Mouse (Mus musculus) lung, embryonic 14.5 days (tissue): ENCODE data around the gene As3mt. TPM values are rescaled to one million over a fixed set of nuclear protein-coding genes. Genes with fewer than 3 reads are reported as not detected.
"Not testable (repeated sequence)": the region's sequence is repeated elsewhere in the genome, so short reads cannot be mapped to it uniquely, and the experiment has no call there.

Source experiments
- ATAC-seq: fragments of 200-750 bp; cut with Nextera tagmentation; 2 replicates; pipeline ENCODE4 v1.8.0; 2017; ENCODE audit warnings: mild to moderate bottlenecking, moderate TSS enrichment, moderate library complexity; ENCODE audit not compliant: insufficient read depth
- DNase-seq: peaks from one replicate; pipeline ENCODE4 v3.0.0-alpha.2; 2015
- H3K27ac ChIP-seq: fragments of 300-500 bp; sonication (generic); 2 replicates; pipeline ENCODE4 v1.5.1; 2014; ENCODE audit warnings: low read depth, mild to moderate bottlenecking, moderate library complexity
- H3K27me3 ChIP-seq: fragments of 300-500 bp; sonication (generic); 2 replicates; pipeline ENCODE4 v1.6.1; 2014; ENCODE audit warnings: low read length, control low read depth; ENCODE audit not compliant: insufficient read depth
- H3K36me3 ChIP-seq: fragments of 300-500 bp; sonication (generic); 2 replicates; pipeline ENCODE4 v1.6.1; 2014; ENCODE audit warnings: control low read depth; ENCODE audit not compliant: insufficient read depth
- H3K4me1 ChIP-seq: fragments of 300-500 bp; sonication (generic); 2 replicates; pipeline ENCODE4 v1.6.1; 2014; ENCODE audit warnings: antibody characterized with exemption, control low read depth; ENCODE audit not compliant: insufficient read depth
- H3K4me2 ChIP-seq: fragments of 300-500 bp; sonication (generic); 2 replicates; pipeline ENCODE4 v1.6.1; 2014; ENCODE audit warnings: mild to moderate bottlenecking
- H3K4me3 ChIP-seq: fragments of 300-500 bp; sonication (generic); 2 replicates; pipeline ENCODE4 v1.5.1; 2014; ENCODE audit warnings: low read depth, low read length
- H3K9ac ChIP-seq: fragments of 300-500 bp; sonication (generic); 2 replicates; pipeline ENCODE4 v1.6.1; 2014
- H3K9me3 ChIP-seq: fragments of 300-500 bp; sonication (generic); 2 replicates; pipeline ENCODE4 v1.6.1; 2016; ENCODE audit warnings: low read depth, low read length, control low read depth
- CTCF ChIP-seq: IDR thresholded peaks from 2 replicates; pipeline ENCODE4 v1.5.1; 2016; ENCODE audit warnings: antibody characterized with exemption, low read depth
- WGBS: fragments of 180-500 bp; shearing (Covaris S2); extraction: QIAGEN DNeasy Blood & Tissue Kit; methylation state at CpG from one replicate; pipeline ENCODE4 v1.1.7; 2014; 5-methylcytosine and 5-hydroxymethylcytosine counted together
- polyA plus RNA-seq: library from polyadenylated mRNA; unstranded; fragments of >200 nt; fragmentation: Nextera tagmentation; extraction: Ambion mirVana; gene quantifications from 2 replicates; pipeline ENCODE4 v1.2.1, GENCODE M21; 2014

As3mt gene
- polyA plus RNA-seq, 1 experiment from 2014 or later, result 29.2 TPM

GRCm38 (mm10) chr19:46769759-46770158, 62.5 kb downstream of the As3mt start:
- no peak overlapping the region for H3K4me3 ChIP-seq
- peaks cover 2% of the 10 kb centered on the region; the same call in 1 of the 2 replicates for H3K27me3 ChIP-seq
- no peak for TF ChIP-seq CTCF
- no peak overlapping the region for H3K27ac ChIP-seq
- H3K9ac ChIP-seq, result no peak overlapping the region
- WGBS, result 87% methylated on average over 11 of the region's 11 CpGs
- H3K36me3 ChIP-seq, result no peaks in the 10 kb centered on the region
- no peaks in the 10 kb centered on the region for H3K4me1 ChIP-seq
- ATAC-seq (no peak), DNase-seq (no peak)
- H3K9me3 ChIP-seq, result no peaks in the 10 kb centered on the region
- H3K4me2 ChIP-seq, result no peak overlapping the region

DNA sequence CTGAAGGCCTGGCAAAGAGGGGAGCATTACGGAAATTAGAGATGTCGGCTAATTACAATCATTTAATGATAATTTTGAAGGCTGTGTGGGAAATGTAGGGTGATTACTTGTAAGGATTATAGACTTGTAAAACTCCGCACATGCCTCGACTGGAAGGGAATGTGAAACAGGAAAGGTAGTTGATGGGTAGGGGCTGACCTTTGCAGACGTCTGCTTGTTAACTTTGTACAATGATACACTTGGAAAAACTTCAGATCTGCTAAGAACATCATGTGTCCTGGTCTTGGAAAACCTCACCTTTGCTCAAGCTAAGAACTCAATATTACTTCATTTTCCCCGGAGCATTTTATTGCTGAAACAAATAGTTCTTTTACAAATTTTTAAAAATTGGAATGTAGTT, 64.5 kb downstream of the As3mt start:
- TF ChIP-seq CTCF, result no peak
- H3K4me2 ChIP-seq, result no peak overlapping the region
- H3K27me3 ChIP-seq, result no peaks in the 10 kb centered on the region
- ATAC-seq (no peak), DNase-seq (no peak)
- no peak overlapping the region for H3K4me3 ChIP-seq
- 76% methylated on average over 6 of the region's 6 CpGs for WGBS
- no peaks in the 10 kb centered on the region for H3K4me1 ChIP-seq
- H3K9me3 ChIP-seq, result no peaks in the 10 kb centered on the region
- H3K36me3 ChIP-seq, result no peaks in the 10 kb centered on the region
- no peak overlapping the region for H3K9ac ChIP-seq
- no peak overlapping the region for H3K27ac ChIP-seq

GRCm38 (mm10) chr19:46776391-46776790, 69.1 kb downstream of the As3mt start:
- no peak for DNase-seq
- Histone ChIP-seq H3K9me3 (no peaks in the 10 kb centered on the region), H3K4me3 (no peak overlapping the region), H3K27ac (no peak overlapping the region), H3K27me3 (no peaks in the 10 kb centered on the region), H3K4me1 (no peaks in the 10 kb centered on the region), H3K36me3 (no peaks in the 10 kb centered on the region), H3K9ac (no peak overlapping the region), H3K4me2 (no peak overlapping the region)
- 68% methylated on average over 5 of the region's 5 CpGs for whole genome bisulfite sequencing
- TF ChIP-seq CTCF, result no peak
- ATAC-seq, result no peak

DNA sequence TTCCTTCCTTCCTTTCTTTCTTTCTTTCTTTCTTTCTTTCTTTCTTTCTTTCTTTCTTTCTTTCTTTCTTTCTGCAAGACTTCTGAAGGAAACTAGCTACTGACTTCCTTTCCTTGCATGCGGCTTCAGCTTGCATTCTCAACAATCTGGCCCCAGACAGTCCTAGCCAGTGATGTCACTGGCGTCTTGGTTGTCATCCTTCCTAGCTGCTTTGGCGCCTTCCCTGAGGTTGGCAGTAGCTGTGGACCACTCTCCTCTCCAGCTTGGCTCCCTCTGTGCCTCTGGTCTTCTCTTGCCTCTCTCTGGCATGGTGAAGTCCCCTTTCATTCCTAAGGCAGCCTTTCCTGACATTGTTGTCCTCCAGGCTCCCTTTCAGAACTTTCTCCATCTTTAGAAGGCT, 69.6 kb downstream of the As3mt start:
- 77% methylated on average over 3 of the region's 3 CpGs for WGBS
- no peak overlapping the region for H3K27ac ChIP-seq
- no peaks in the 10 kb centered on the region for H3K4me1 ChIP-seq
- H3K9me3 ChIP-seq, result no peaks in the 10 kb centered on the region
- no peak for ATAC-seq
- TF ChIP-seq CTCF, result no peak
- H3K36me3 ChIP-seq, result no peaks in the 10 kb centered on the region
- no peak overlapping the region for H3K9ac ChIP-seq
- H3K4me2 ChIP-seq, result no peak overlapping the region
- H3K27me3 ChIP-seq, result no peaks in the 10 kb centered on the region
- no peak for DNase-seq
- no peak overlapping the region for H3K4me3 ChIP-seq

DNA sequence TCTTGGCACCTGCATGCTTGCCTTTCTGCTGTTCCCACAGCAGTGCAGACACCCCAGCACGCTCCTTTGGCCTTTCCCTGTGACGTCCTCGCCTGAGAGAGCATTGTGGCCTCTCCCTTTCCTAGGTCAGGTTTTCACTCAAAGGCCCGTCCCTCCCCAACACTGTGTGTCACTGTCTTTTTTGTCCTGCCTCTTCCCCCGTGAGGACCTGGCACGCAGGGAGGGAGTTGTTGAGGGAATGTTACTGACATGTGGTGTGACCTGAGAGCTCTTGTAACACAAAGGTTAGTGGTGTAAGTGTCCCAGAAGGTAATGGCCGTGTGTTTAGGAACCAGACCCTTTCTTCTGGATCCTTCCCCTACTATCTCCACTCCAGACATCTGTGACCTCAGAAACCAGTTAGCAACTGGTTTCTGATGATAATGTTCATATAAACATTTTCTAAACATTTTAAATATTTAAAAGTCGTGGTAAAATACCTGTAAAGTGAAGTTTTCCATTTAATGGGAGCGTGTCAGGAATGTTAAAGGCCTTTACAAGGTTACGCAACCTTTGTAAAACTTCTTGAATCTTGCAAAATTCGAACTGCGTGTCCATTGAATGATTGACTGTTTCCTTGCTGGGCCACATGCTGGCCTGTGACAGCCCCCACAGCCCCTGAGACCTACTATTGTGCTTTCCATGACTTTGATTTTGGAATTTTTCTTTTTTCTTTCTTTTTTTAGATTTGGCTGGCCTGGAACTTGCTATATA, 70.8 kb downstream of the As3mt start:
- no peak overlapping the region for H3K9ac ChIP-seq
- WGBS, result 54% methylated on average over 12 of the region's 12 CpGs
- H3K4me2 ChIP-seq, result no peak overlapping the region
- no peak overlapping the region for H3K4me3 ChIP-seq
- ATAC-seq (no peak), DNase-seq (no peak)
- H3K4me1 ChIP-seq, result no peaks in the 10 kb centered on the region
- no peaks in the 10 kb centered on the region for H3K9me3 ChIP-seq
- H3K36me3 ChIP-seq, result no peaks in the 10 kb centered on the region
- H3K27me3 ChIP-seq, result no peaks in the 10 kb centered on the region
- no peak overlapping the region for H3K27ac ChIP-seq
- no peak for TF ChIP-seq CTCF

- ATAC-seq, H3K4me3 ChIP-seq, DNase-seq, H3K36me3 ChIP-seq, H3K9me3 ChIP-seq, H3K9ac ChIP-seq, H3K4me1 ChIP-seq, H3K27me3 ChIP-seq, H3K27ac ChIP-seq, H3K4me2 ChIP-seq: not testable (repeated sequence)
- 91% methylated on average over 1 of the region's 1 CpGs for WGBS
Measured at GRCm38 (mm10) chr19:46779130-46779529, 71.9 kb downstream of the As3mt start.

DNA sequence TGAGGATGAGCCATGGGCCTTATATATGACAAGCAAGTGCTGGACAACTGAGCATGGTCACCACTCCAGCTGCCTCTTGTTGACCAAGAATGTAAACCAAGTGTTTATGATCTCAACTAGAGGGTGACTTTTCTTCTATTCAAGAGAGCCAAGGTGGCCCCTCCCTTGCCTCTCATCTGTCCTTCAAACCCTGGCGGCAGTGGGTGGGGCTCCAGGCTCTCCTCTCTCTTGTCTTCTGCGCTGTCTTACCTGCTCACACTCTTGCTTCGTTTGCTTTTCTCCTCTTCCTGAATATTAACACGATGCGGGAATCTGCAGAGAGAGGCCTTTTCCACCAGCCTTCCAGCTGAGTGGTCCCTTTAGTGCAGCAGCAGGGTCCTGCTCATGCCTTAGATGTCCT, 76.8 kb downstream of the As3mt start:
- H3K4me3 ChIP-seq, result no peak overlapping the region
- DNase-seq, result no peak
- no peak for ATAC-seq
- H3K27ac ChIP-seq, result no peak overlapping the region
- 47% methylated on average over 5 of the region's 5 CpGs for WGBS
- H3K36me3 ChIP-seq, result no peaks in the 10 kb centered on the region
- no peak overlapping the region for H3K4me2 ChIP-seq
- H3K9me3 ChIP-seq, result no peaks in the 10 kb centered on the region
- H3K27me3 ChIP-seq, result no peaks in the 10 kb centered on the region
- H3K4me1 ChIP-seq, result no peaks in the 10 kb centered on the region
- H3K9ac ChIP-seq, result no peak overlapping the region
- TF ChIP-seq CTCF, result no peak
